Mouse (Mus musculus): ENCODE measurements around the gene Bend5. TPM values are rescaled to one million over a fixed set of nuclear protein-coding genes. Genes with fewer than 3 reads are reported as not detected.
A peak's percentile ranks its signal among the peaks of the same experiment; 100 is the strongest.

Bend5 gene
- total RNA-seq, 2 experiments from 2014 or later = 13.1 to 13.5 TPM

DNA sequence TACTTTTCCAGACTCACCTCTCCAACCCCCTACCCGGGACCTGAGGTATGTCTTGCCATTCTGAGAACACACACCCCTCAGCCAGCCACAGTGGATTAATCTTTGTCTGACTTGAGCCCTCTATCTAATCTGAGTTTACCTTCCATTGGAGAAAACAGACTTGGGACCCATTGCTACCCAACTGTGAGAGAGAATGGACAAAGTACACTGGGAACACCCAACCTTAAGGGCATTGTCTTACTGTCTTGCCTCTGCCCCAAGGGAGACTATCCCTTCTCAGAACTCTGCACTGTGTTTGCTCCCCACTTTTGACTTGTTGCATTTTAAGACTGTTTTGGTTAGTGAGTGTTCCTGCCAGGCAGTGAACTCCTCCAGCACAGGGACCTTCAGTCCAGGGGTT is 4.7 kb downstream of the Bend5 start:
- no peak for TF ChIP-seq CTCF (conservative IDR thresholded peaks at IDR 0.05)
- Histone ChIP-seq H3K27ac (no peak overlapping the region), H3K4me3 (no peak overlapping the region)
- no peak for DNase-seq (ENCODE audit: low spot score in 2 of 2)

- Histone ChIP-seq H3K4me3 (no peak overlapping the region), H3K27ac (no peak overlapping the region)
- no peak for TF ChIP-seq CTCF (conservative IDR thresholded peaks at IDR 0.05)
- DNase-seq (ENCODE audit: low spot score in 2 of 2) = no peak
Observed at GRCm38 (mm10) chr4:111420031-111420430, 5.2 kb downstream of the Bend5 start.

- DNase-seq (ENCODE audit: low spot score in 2 of 2) = no peak
- no peak for TF ChIP-seq CTCF (conservative IDR thresholded peaks at IDR 0.05)
- H3K4me3 ChIP-seq = no peak overlapping the region
- no peak overlapping the region for H3K27ac ChIP-seq
Observed at GRCm38 (mm10) chr4:111420955-111421354, 6.1 kb downstream of the Bend5 start.

GRCm38 (mm10) chr4:111421785-111422184 is 7.0 kb downstream of the Bend5 start:
- Histone ChIP-seq H3K4me3 (no peak overlapping the region), H3K27ac (no peak overlapping the region)
- no peak for TF ChIP-seq CTCF (conservative IDR thresholded peaks at IDR 0.05)
- DNase-seq (ENCODE audit: low spot score in 2 of 2) = no peak

- no peak for DNase-seq (ENCODE audit: low spot score in 2 of 2)
- Histone ChIP-seq H3K27ac (no peak overlapping the region), H3K4me3 (no peak overlapping the region)
- TF ChIP-seq CTCF (conservative IDR thresholded peaks at IDR 0.05) = no peak
Observed at GRCm38 (mm10) chr4:111424371-111424950, 9.7 kb downstream of the Bend5 start.

DNA sequence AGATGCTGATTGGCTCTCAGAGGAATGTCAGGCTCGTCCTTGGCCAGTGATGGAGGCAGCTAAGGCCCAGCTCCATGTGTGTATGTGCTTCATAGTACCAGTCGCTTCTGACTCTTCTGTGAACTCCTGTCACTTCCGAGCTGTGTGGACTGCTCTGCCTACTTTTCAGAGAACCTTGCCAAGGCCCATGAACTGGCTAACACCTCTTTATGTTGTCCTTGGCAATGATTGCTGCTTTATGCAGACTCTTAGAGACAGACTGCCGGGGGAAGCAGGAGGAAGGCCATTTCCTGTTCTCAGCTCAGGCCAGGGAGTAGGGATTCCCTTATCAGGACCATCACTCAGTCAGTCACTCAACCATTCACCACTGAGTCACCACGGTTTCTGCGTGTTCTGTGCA is 10.4 kb downstream of the Bend5 start:
- Histone ChIP-seq H3K4me3 (no peak overlapping the region), H3K27ac (no peak overlapping the region)
- TF ChIP-seq CTCF (conservative IDR thresholded peaks at IDR 0.05) = no peak
- DNase-seq (ENCODE audit: low spot score in 2 of 2) = no peak

- no peak for TF ChIP-seq CTCF (conservative IDR thresholded peaks at IDR 0.05)
- no peak overlapping the region for H3K27ac ChIP-seq
- no peak overlapping the region for H3K4me3 ChIP-seq
- DNase-seq (ENCODE audit: low spot score in 2 of 2) = no peak
Observed at GRCm38 (mm10) chr4:111431186-111431585, 16.4 kb downstream of the Bend5 start.

DNA sequence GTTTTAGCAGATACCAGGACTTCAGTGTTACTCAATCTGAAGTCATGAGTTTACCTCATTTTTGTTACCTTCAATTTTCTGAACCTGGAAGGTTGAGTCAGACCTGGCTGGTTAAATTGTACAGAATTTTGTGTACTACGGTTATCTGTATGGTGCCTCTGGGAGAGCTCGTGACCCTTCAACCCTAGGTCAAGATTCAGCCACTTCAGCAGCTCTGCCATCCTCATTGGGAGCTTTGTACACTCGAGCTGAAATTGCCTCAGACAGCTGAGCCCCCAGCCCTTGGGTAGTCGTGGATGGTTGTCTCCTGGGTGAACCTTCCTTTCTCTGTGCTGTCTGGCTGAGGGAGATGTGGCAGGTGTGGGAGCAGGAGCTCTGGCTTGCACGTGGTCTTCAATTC is 17.2 kb downstream of the Bend5 start:
- no peak for TF ChIP-seq CTCF (conservative IDR thresholded peaks at IDR 0.05)
- no peak overlapping the region for H3K4me3 ChIP-seq
- DNase-seq (ENCODE audit: low spot score in 2 of 2) = no peak

DNA sequence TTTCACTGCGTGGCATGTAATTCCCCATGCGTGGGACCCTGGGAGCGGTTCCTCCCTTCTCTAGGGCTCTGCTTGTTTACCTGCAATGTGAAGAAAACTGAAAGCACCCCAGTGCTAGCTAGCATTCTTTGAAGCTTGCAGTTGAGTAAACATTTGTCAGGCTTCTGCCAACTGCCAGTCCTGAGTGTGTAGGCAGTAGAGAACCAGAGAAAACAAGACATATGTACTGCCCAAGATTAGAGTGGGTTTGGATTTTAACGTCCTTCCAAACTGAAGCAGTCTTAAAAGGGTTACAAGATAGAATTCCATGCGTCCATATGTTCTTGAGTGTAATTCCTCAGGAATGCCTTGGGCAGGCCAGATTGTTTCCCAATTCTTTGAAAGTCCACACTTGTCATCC is 17.6 kb downstream of the Bend5 start:
- Histone ChIP-seq H3K27ac (no peak overlapping the region), H3K4me3 (no peak overlapping the region)
- TF ChIP-seq CTCF (conservative IDR thresholded peaks at IDR 0.05) = no peak
- no peak for DNase-seq (ENCODE audit: low spot score in 2 of 2)

More for the DNA sequence above, 17.2 kb downstream of the Bend5 start:
- H3K27ac ChIP-seq = no peak overlapping the region

DNA sequence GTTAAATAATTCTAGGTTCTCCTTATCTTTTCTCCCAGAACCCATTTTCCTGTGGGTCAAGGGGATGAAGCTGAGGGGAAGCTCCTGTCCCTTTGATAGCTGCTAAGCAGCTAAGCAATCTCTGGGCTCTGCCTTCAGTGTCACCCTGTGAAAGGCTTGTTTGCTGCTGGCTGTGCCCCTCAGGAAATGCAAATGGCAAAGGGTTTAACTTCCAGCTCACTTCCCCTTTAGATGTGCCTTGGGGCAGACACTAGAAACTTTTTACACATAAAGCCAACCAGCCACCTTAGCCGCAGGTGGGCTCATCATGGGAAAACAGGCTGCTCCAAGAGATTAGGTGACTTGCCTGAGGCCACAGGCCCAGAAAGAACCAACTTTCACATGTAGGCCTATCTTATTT is 26.9 kb downstream of the Bend5 start:
- TF ChIP-seq CTCF (conservative IDR thresholded peaks at IDR 0.05) = no peak
- DNase-seq (ENCODE audit: low spot score in 2 of 2) = no peak
- no peak overlapping the region for H3K4me3 ChIP-seq
- H3K27ac ChIP-seq = peak overlapping the region; percentile 20; the same call in 1 of the 2 replicates

- no peak for TF ChIP-seq CTCF (conservative IDR thresholded peaks at IDR 0.05)
- Histone ChIP-seq H3K4me3 (no peak overlapping the region), H3K27ac (peak overlapping the region; percentile 20; the same call in 1 of the 2 replicates)
- peak; percentile 41 to 44 for DNase-seq (ENCODE audit: low spot score in 2 of 2)
Observed at GRCm38 (mm10) chr4:111442435-111443238, 27.8 kb downstream of the Bend5 start.

- no peak for TF ChIP-seq CTCF (conservative IDR thresholded peaks at IDR 0.05)
- peak in 1 of 2 experiments; percentile 34 for DNase-seq (ENCODE audit: low spot score in 2 of 2)
- H3K27ac ChIP-seq = peak overlapping the region; percentile 57
- no peak overlapping the region; the same call in 1 of the 2 replicates for H3K4me3 ChIP-seq
Observed at GRCm38 (mm10) chr4:111443906-111444615, 29.3 kb downstream of the Bend5 start.

GRCm38 (mm10) chr4:111444616-111445160 is 29.9 kb downstream of the Bend5 start:
- no peak overlapping the region for H3K27ac ChIP-seq
- no peak for DNase-seq (ENCODE audit: low spot score in 2 of 2)
- no peak overlapping the region for H3K4me3 ChIP-seq
- TF ChIP-seq CTCF (conservative IDR thresholded peaks at IDR 0.05) = no peak
